10 mouse cellular contexts compared by ENCODE assay signal in genomic region chr15:25731053-25731452, GRCm38 (mm10).
DNase-seq lines count a peak whose midpoint lies in the region; ATAC-seq and TF ChIP-seq lines count a peak whose summit lies in the region.
"Had no signal": no experiment of that assay in that cellular context is flagged by ENCODE, and none has a peak within 500 bp of the region (broad histone marks: within the 10 kb centered on the region; RNA-seq: fewer than 3 reads in every experiment).

No protein-coding gene starts in this region.

- no peak for TF ChIP-seq POLR2A in brain, embryonic 14.5 days (IDR thresholded peaks at IDR 0.05; ENCODE audit: borderline replicate concordance, extremely low read depth, insufficient read depth, insufficient read length, poor library complexity, severe bottlenecking)

- peak; percentile 56; the same call in 1 of the 2 replicates for TF ChIP-seq CTCF in brain, embryonic 14.5 days (IDR thresholded peaks at IDR 0.05; ENCODE audit: borderline replicate concordance, extremely low read depth, insufficient read depth, insufficient read length)

- no peaks in the 10 kb centered on the region for H3K9me3 ChIP-seq in heart, embryonic 16.5 days (replicated peaks; ENCODE audit: control insufficient read depth, low read length)
- no peaks in the 10 kb centered on the region for H3K9me3 ChIP-seq in midbrain, embryonic 11.5 days (ENCODE audit: control insufficient read depth, low read length)
- H3K9me3 ChIP-seq: liver, embryonic 13.5 days had no signal

- no peak overlapping the region for H3K4me3 ChIP-seq in heart, embryonic 16.5 days (ENCODE audit: low read length)
- no peak overlapping the region for H3K4me3 ChIP-seq in midbrain, embryonic 11.5 days (ENCODE audit: low read depth, low read length)
- H3K4me3 ChIP-seq: liver, embryonic 13.5 days had no signal

- no peak for DNase-seq in heart, adult 11 months
- peak; percentile 41 for DNase-seq in A20 (ENCODE audit: low read depth, low spot score)
- DNase-seq in brain, embryonic 14.5 days (ENCODE audit: low read depth), result peak; percentile 75
- peak; percentile 88 for DNase-seq in midbrain, embryonic 11.5 days (ENCODE audit: low spot score, missing footprints)
- DNase-seq in thymus, postnatal 36 days, result no peak
- DNase-seq in cerebellum, postnatal 36 days, result no peak
- DNase-seq in thymus, postnatal 25 days, result no peak
- DNase-seq: kidney, adult 9 months; liver, embryonic 13.5 days had no signal

- H3K36me3 ChIP-seq in heart, embryonic 16.5 days (ENCODE audit: control insufficient read depth, insufficient read depth), result no peaks in the 10 kb centered on the region; the same call in 1 of the 2 replicates
- no peaks in the 10 kb centered on the region for H3K36me3 ChIP-seq in midbrain, embryonic 11.5 days (ENCODE audit: control insufficient read depth, insufficient read depth, low read length)

- no peak for ATAC-seq in heart, embryonic 16.5 days (replicated peaks; ENCODE audit: extremely low read depth, insufficient read depth, low FRiP score)
- ATAC-seq in midbrain, embryonic 11.5 days (ENCODE audit: low FRiP score), result peak; percentile 64

- no peaks in the 10 kb centered on the region for H3K27me3 ChIP-seq in heart, embryonic 16.5 days (ENCODE audit: control insufficient read depth, insufficient read depth, low read length)
- H3K27me3 ChIP-seq in midbrain, embryonic 11.5 days (ENCODE audit: control insufficient read depth, insufficient read depth, low read length), result no peaks in the 10 kb centered on the region
- H3K27me3 ChIP-seq: liver, embryonic 13.5 days had no signal

- H3K4me2 ChIP-seq in heart, embryonic 16.5 days (ENCODE audit: low read depth, low read length), result no peak overlapping the region
- no peak overlapping the region for H3K4me2 ChIP-seq in midbrain, embryonic 11.5 days
- H3K4me2 ChIP-seq: liver, embryonic 13.5 days had no signal

- WGBS in heart, embryonic 16.5 days, result 49% methylated on average over 9 of the region's 9 CpGs
- 36% methylated on average over 9 of the region's 9 CpGs for WGBS in midbrain, embryonic 11.5 days

- H3K9ac ChIP-seq in heart, embryonic 16.5 days (ENCODE audit: low read length), result 0 out of 2 replicates have a peak overlapping the region, but pooled peaks have one; percentile 46
- H3K9ac ChIP-seq in midbrain, embryonic 11.5 days (ENCODE audit: low read length), result no peak overlapping the region
- H3K9ac ChIP-seq: liver, embryonic 13.5 days had no signal

- no peak overlapping the region for H3K27ac ChIP-seq in heart, embryonic 16.5 days (ENCODE audit: low read length)
- H3K27ac ChIP-seq in midbrain, embryonic 11.5 days (ENCODE audit: low read depth, low read length), result no peak overlapping the region
- H3K27ac ChIP-seq: liver, embryonic 13.5 days had no signal

- H3K4me1 ChIP-seq in heart, embryonic 16.5 days (ENCODE audit: control insufficient read depth, insufficient read depth, low read length), result peaks cover 4% of the 10 kb centered on the region
- H3K4me1 ChIP-seq in midbrain, embryonic 11.5 days (ENCODE audit: control insufficient read depth, insufficient read depth, low read length), result no peaks in the 10 kb centered on the region
- H3K4me1 ChIP-seq: liver, embryonic 13.5 days had no signal

Comparison
In these comparisons a context has a peak if more than half of its experiments do, and no peak if none do; other contexts are left out.
1. DNase-seq: peak in A20 (single experiment), brain, embryonic 14.5 days (single experiment) and midbrain, embryonic 11.5 days (single experiment); none in heart, adult 11 months (single experiment), thymus, postnatal 36 days (0 of 2), cerebellum, postnatal 36 days (0 of 2) and thymus, postnatal 25 days (single experiment).